Mouse (Mus musculus) sigmoid colon, adult 10 weeks (tissue): ENCODE measurements around the gene 4930516K23Rik. TPM values are rescaled to one million over a fixed set of nuclear protein-coding genes. Genes with fewer than 3 reads are reported as not detected.

Source experiments
- polyA plus RNA-seq: library from polyadenylated mRNA; stranded (reverse); fragments of 350-450 nt; fragmentation: Illumina TruSeq; extraction: RNeasy Lipid Tissue Mini Kit (QIAGEN cat#74804); gene quantifications from one replicate; pipeline ENCODE4 v1.2.3, GENCODE M21; 2014; ENCODE audit warnings: low read depth, low replicate concordance

4930516K23Rik gene
- not detected for polyA plus RNA-seq

DNA sequence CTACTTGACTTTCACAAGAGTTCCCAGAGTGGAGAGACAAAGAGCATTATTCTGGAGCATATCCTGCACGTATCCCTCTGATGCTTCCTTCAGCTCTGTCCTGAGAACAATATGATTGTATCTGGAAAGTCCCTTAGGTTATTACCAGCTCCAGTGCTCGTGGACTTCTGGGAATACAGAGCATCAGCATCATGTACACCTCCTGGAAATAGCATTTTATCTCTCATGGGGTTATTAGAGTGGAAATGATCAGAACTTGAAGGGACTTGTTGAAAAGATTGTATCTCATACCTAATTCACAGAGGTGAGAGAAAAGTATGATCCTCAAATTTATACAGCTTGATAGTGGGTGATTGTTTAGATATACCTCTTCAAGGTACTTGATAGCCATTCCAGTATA, at the start of gene 4930516K23Rik:
4930516K23Rik (minus strand) TSS at position 101 of the 400 bp plus-strand sequence.

DNA sequence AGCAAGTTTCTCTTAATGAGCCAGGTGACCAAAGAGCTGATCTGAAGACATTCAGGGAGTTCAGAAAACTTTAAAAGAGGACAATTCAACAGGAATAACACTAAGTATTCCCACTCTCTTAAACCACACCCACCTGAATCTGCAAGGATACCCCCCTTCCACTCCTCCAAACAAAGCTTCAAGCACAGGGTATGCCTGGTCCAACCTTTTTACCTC, 43.4 kb upstream of the 4930516K23Rik start, which contains the start of gene Olfr646:
Olfr646 (plus strand) TSS at position 117 of the 216 bp plus-strand sequence.

DNA sequence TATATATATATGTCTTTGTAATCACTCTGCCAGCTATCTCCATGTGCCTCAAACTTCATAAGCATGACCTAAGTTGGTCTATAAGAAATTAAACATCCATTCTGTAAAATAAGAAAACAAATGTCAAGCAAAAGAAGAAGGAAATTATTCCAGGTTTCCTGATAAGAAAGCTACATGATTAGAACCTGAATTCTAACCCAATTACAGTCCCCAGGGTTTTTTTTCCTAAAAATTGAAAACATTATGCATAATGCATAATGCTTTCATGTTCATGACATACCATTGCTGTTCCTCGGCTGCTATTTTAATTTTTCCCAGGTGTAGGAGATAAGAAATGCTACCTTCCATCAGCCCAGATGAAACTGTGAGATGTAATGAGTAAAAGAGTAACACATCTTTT, 24.1 kb upstream of the 4930516K23Rik start, which contains the start of gene Olfr645:
Olfr645 (minus strand) TSS at position 101 of the 400 bp plus-strand sequence.

DNA sequence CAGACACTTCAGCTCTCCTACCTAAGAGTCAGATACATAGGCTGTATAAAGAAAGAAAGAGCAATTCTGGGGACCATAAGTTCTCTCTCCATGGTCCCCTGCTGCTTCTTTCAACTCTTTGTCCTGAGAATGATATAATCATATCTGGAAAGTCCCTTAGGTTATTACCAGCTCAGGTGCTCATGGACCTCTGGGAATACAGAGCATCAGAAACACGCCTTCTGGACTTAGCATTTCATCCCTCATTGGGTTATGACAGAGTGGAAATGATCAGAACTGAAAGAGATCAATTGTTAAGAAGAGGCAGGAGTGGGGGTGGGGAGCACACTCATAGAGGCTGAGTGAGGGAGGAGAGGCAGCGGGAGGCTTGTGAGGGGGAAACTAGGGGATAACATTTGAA, 10.5 kb upstream of the 4930516K23Rik start, which contains the start of gene Olfr644:
Olfr644 (minus strand) TSS at position 101 of the 400 bp plus-strand sequence.

DNA sequence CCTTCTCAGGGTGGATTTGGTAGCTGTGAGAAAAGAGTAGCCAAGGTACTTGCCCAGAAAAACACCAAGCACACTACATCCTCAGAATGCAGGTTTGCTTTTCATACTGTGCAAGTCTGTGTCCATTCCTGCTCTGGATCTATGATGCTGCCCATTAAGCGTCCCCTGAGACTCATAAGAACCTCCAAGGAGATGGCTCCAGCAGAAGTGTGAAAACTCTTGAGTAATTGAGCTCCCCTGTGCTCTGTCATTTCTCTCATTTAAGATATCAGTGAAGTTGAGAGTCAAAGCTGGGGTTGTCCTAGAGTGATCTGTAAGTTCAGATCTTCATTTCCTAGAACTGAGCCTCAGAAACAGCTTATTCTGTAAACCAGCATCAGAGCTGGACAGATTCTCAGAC, 8.7 kb downstream of the 4930516K23Rik start, which contains the start of gene Olfr642:
Olfr642 (minus strand) TSS at position 101 of the 400 bp plus-strand sequence.

DNA sequence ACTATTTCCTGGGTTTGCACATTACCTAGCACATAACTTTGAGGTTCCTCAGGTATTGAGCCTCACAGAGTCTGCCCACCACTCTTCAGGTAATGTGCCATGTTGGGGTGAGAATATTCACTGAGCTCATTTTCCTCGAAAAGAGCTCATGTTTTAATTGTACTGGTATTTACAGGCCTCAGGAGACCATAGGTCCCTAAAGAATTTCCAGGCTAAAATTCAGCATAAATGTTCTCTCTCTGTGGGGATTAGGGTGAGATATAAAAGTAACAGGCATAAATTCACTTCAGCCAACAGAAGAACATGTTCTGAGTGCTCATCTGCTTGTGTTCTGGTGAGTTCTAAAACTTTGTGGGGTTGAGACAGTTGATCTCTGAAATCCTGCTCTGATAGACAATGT, 26.1 kb downstream of the 4930516K23Rik start, which contains the start of gene Olfr641:
Olfr641 (plus strand) TSS at position 301 of the 400 bp plus-strand sequence.

DNA sequence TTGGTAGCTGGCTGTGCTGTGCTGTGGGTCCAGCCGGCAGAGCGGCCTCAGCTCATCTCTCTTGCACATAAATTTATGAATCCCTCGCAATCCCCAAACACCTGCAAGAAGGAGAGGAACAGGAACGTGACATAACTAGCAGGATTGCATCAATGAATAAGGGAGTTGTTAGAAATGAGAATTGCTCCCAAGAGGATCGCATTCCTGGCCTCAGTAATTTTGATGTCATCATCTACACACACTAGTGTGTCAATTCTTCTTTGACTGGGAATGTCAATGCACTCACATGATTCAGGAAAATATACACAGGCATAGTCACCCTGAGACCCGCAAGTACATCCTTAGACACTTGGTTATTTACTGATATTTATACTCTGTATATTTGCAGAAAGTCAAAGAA, 35.8 kb downstream of the 4930516K23Rik start, which contains the start of gene Olfr640:
Olfr640 (minus strand) TSS at position 101 of the 400 bp plus-strand sequence.

DNA sequence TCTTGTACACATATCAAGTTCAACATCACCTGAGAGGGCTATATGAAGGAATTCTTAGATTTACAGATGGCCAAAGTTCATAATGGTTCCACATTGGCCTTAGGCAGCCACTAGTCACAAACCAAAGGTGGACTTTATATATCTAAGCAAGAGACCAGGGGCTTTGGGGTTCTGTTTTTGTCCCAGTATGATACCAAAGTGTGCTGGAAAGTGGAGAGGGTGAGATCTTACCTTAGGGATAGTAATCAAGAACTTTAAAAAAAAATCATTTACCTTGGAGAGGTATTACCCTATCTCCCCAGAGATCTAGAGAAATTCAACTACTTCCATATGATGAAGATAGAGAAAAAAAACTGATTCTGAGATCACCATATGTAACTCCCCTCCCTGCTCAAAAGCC, 44.0 kb downstream of the 4930516K23Rik start, which contains the start of gene Olfr639:
Olfr639 (minus strand) TSS at position 101 of the 400 bp plus-strand sequence.

Other genes starting within 250 kb of the 4930516K23Rik start
- gene Hbb-bt, start 247.4 kb downstream of the 4930516K23Rik start, polyA plus RNA-seq, result 7.9 TPM
- gene Hbb-bs, start 233.3 kb downstream of the 4930516K23Rik start, polyA plus RNA-seq, result 125 TPM
- gene Hbb-bh2, start 220.9 kb downstream of the 4930516K23Rik start, polyA plus RNA-seq, result not detected
- gene Hbb-bh1, start 218.3 kb downstream of the 4930516K23Rik start, polyA plus RNA-seq, result not detected
- gene Hbb-y, start 208.2 kb downstream of the 4930516K23Rik start, polyA plus RNA-seq, result not detected
- not detected for gene Olfr66, start 175.2 kb downstream of the 4930516K23Rik start, polyA plus RNA-seq
- gene Olfr64, start 167.0 kb downstream of the 4930516K23Rik start, polyA plus RNA-seq, result not detected
- gene Olfr65, start 158.0 kb downstream of the 4930516K23Rik start, polyA plus RNA-seq, result not detected
- not detected for gene Olfr631, start 132.6 kb downstream of the 4930516K23Rik start, polyA plus RNA-seq
- not detected for gene Olfr632, start 127.1 kb downstream of the 4930516K23Rik start, polyA plus RNA-seq
- not detected for gene Olfr633, start 117.0 kb downstream of the 4930516K23Rik start, polyA plus RNA-seq
- not detected for gene Olfr635, start 90.3 kb downstream of the 4930516K23Rik start, polyA plus RNA-seq
- gene Olfr638, start 62.7 kb downstream of the 4930516K23Rik start, polyA plus RNA-seq, result not detected
- gene Olfr639, start 44.1 kb downstream of the 4930516K23Rik start, polyA plus RNA-seq, result not detected
- not detected for gene Olfr640, start 35.9 kb downstream of the 4930516K23Rik start, polyA plus RNA-seq
- not detected for gene Olfr641, start 26.0 kb downstream of the 4930516K23Rik start, polyA plus RNA-seq
- gene Olfr642, start 8.8 kb downstream of the 4930516K23Rik start, polyA plus RNA-seq, result not detected
- not detected for gene Olfr644, start 10.4 kb upstream of the 4930516K23Rik start, polyA plus RNA-seq
- not detected for gene Olfr645, start 24.0 kb upstream of the 4930516K23Rik start, polyA plus RNA-seq
- not detected for gene Olfr646, start 43.4 kb upstream of the 4930516K23Rik start, polyA plus RNA-seq
- not detected for gene Ubqln5, start 68.4 kb upstream of the 4930516K23Rik start, polyA plus RNA-seq
- gene Olfr643, start 76.0 kb upstream of the 4930516K23Rik start, polyA plus RNA-seq, result not detected
- gene Ubqln3, start 81.8 kb upstream of the 4930516K23Rik start, polyA plus RNA-seq, result not detected
- gene Ubqlnl, start 89.1 kb upstream of the 4930516K23Rik start, polyA plus RNA-seq, result not detected
- not detected for gene Olfm5, start 103.4 kb upstream of the 4930516K23Rik start, polyA plus RNA-seq
- 0.13 TPM for gene Olfr648, start 121.9 kb upstream of the 4930516K23Rik start, polyA plus RNA-seq
- not detected for gene Olfr649, start 134.5 kb upstream of the 4930516K23Rik start, polyA plus RNA-seq
- 30.0 TPM for gene Trim6, start 157.3 kb upstream of the 4930516K23Rik start, polyA plus RNA-seq
- gene Trim34a, start 183.0 kb upstream of the 4930516K23Rik start, polyA plus RNA-seq, result 40.5 TPM
- 15.0 TPM for gene Trim5, start 226.6 kb upstream of the 4930516K23Rik start, polyA plus RNA-seq